Mouse (Mus musculus): ENCODE measurements at regions not wholly inside any gene's neighbourhood (a gene's known extent, or its start where the extent isn't known, plus 50 kb on each side); places are given as distances from the start of the nearest gene placed in this dataset.
A peak's percentile ranks its signal among the peaks of the same experiment; 100 is the strongest.
"Not testable (repeated sequence)": the region's sequence is repeated elsewhere in the genome, so short reads cannot be mapped to it uniquely, and the experiment has no call there.

GRCm38 (mm10) chr2:53276435-53276834, 84.9 kb downstream of the Arl6ip6 start:
- ATAC-seq (ENCODE audit: insufficient number of reproducible peaks, low FRiP score, low TSS enrichment): no peak

- no peak for ATAC-seq (ENCODE audit: insufficient number of reproducible peaks, low FRiP score, low TSS enrichment)
Observed at GRCm38 (mm10) chr2:53301712-53302423, 110.3 kb downstream of the Arl6ip6 start.

GRCm38 (mm10) chr2:53330680-53331079, 139.2 kb downstream of the Arl6ip6 start:
- ATAC-seq (ENCODE audit: insufficient number of reproducible peaks, low FRiP score, low TSS enrichment): no peak; the same call in 1 of the 2 replicates

GRCm38 (mm10) chr2:53359026-53359425, 167.5 kb downstream of the Arl6ip6 start:
- ATAC-seq (ENCODE audit: insufficient number of reproducible peaks, low FRiP score, low TSS enrichment): no peak

- ATAC-seq (ENCODE audit: insufficient number of reproducible peaks, low FRiP score, low TSS enrichment): no peak
Observed at GRCm38 (mm10) chr2:53382348-53382747, 190.8 kb downstream of the Arl6ip6 start.

GRCm38 (mm10) chr2:53384545-53385176, 193.1 kb downstream of the Arl6ip6 start:
- no peak for ATAC-seq (ENCODE audit: insufficient number of reproducible peaks, low FRiP score, low TSS enrichment)

GRCm38 (mm10) chr2:53388652-53389051, 197.1 kb downstream of the Arl6ip6 start:
- ATAC-seq (ENCODE audit: insufficient number of reproducible peaks, low FRiP score, low TSS enrichment): no peak

- ATAC-seq (ENCODE audit: insufficient number of reproducible peaks, low FRiP score, low TSS enrichment): no peak
Observed at GRCm38 (mm10) chr2:53414471-53414870, 222.9 kb downstream of the Arl6ip6 start.

- peak; percentile 61 for ATAC-seq (ENCODE audit: insufficient number of reproducible peaks, low FRiP score, low TSS enrichment)
Observed at GRCm38 (mm10) chr2:53437046-53437815, 245.7 kb downstream of the Arl6ip6 start.

- not testable (repeated sequence) for ATAC-seq (ENCODE audit: insufficient number of reproducible peaks, low FRiP score, low TSS enrichment)
Observed at GRCm38 (mm10) chr2:53440301-53440700, 248.8 kb downstream of the Arl6ip6 start.

- ATAC-seq (ENCODE audit: insufficient number of reproducible peaks, low FRiP score, low TSS enrichment): no peak
Observed at GRCm38 (mm10) chr2:53460265-53460664, 268.7 kb downstream of the Arl6ip6 start.

- no peak for ATAC-seq (ENCODE audit: insufficient number of reproducible peaks, low FRiP score, low TSS enrichment)
Observed at GRCm38 (mm10) chr2:53474455-53474854, 282.9 kb downstream of the Arl6ip6 start.

- not testable (repeated sequence) for ATAC-seq (ENCODE audit: insufficient number of reproducible peaks, low FRiP score, low TSS enrichment)
Observed at GRCm38 (mm10) chr2:53479051-53479450, 287.5 kb downstream of the Arl6ip6 start.

- ATAC-seq (ENCODE audit: insufficient number of reproducible peaks, low FRiP score, low TSS enrichment): no peak
Observed at GRCm38 (mm10) chr2:53488301-53488700, 296.8 kb downstream of the Arl6ip6 start.

- no peak for ATAC-seq (ENCODE audit: insufficient number of reproducible peaks, low FRiP score, low TSS enrichment)
Observed at GRCm38 (mm10) chr2:53490805-53491585, 299.5 kb downstream of the Arl6ip6 start.

- no peak for ATAC-seq (ENCODE audit: insufficient number of reproducible peaks, low FRiP score, low TSS enrichment)
Observed at GRCm38 (mm10) chr2:53492788-53493187, 301.3 kb downstream of the Arl6ip6 start.

- no peak for ATAC-seq (ENCODE audit: insufficient number of reproducible peaks, low FRiP score, low TSS enrichment)
Observed at GRCm38 (mm10) chr2:53501657-53502274, 310.2 kb downstream of the Arl6ip6 start.

GRCm38 (mm10) chr2:53502275-53502667, 310.7 kb downstream of the Arl6ip6 start:
- ATAC-seq (ENCODE audit: insufficient number of reproducible peaks, low FRiP score, low TSS enrichment): no peak

- no peak for ATAC-seq (ENCODE audit: insufficient number of reproducible peaks, low FRiP score, low TSS enrichment)
Observed at GRCm38 (mm10) chr2:53542097-53542496, 350.6 kb downstream of the Arl6ip6 start.

- ATAC-seq (ENCODE audit: insufficient number of reproducible peaks, low FRiP score, low TSS enrichment): no peak
Observed at GRCm38 (mm10) chr2:53574007-53574406, 382.5 kb downstream of the Arl6ip6 start.

All from cerebellum, adult (tissue).